Mouse (Mus musculus) T-helper 2 cell (primary cell): ENCODE measurements at regions not wholly inside any gene's neighbourhood (a gene's known extent, or its start where the extent isn't known, plus 50 kb on each side); places are given as distances from the start of the nearest gene placed in this dataset.

Source experiments
- in situ Hi-C: fragments of 300-600 bp; cut with MboI, MseI; formaldehyde crosslinking; loops from one replicate; pipeline ENCODE4 v1.15.1; 2025; ENCODE audit warnings: high pct_unique_total_duplicates

GRCm38 (mm10) chr14:58817961-58818504 is 324.7 kb downstream of the 1700129C05Rik start:
- in situ Hi-C loops: no loop called here

- in situ Hi-C loops: no loop called here
Observed at GRCm38 (mm10) chr14:58816540-58816876, 326.2 kb downstream of the 1700129C05Rik start.

- in situ Hi-C loops: no loop called here
Observed at GRCm38 (mm10) chr14:58815616-58816539, 326.8 kb downstream of the 1700129C05Rik start.

GRCm38 (mm10) chr14:58812585-58812984 is 330.1 kb downstream of the 1700129C05Rik start:
- in situ Hi-C loops: no loop called here

- in situ Hi-C loops: no loop called here
Observed at GRCm38 (mm10) chr14:58801402-58801861, 341.3 kb downstream of the 1700129C05Rik start.

GRCm38 (mm10) chr14:58788190-58788945 is 354.3 kb downstream of the 1700129C05Rik start:
- in situ Hi-C loops: no loop called here

GRCm38 (mm10) chr14:58787618-58788017 is 355.1 kb downstream of the 1700129C05Rik start:
- in situ Hi-C loops: no loop called here

GRCm38 (mm10) chr14:58786791-58787491 is 355.8 kb downstream of the 1700129C05Rik start:
- in situ Hi-C loops: no loop called here

GRCm38 (mm10) chr14:58783201-58783600 is 359.5 kb downstream of the 1700129C05Rik start:
- in situ Hi-C loops: no loop called here

GRCm38 (mm10) chr14:58780306-58780705 is 362.4 kb downstream of the 1700129C05Rik start:
- in situ Hi-C loops: no loop called here

- in situ Hi-C loops: no loop called here
Observed at GRCm38 (mm10) chr14:58778675-58779074, 364.0 kb downstream of the 1700129C05Rik start.

- in situ Hi-C loops: no loop called here
Observed at GRCm38 (mm10) chr14:58761291-58761690, 381.4 kb downstream of the 1700129C05Rik start.

GRCm38 (mm10) chr14:58759759-58760158 is 382.9 kb downstream of the 1700129C05Rik start:
- in situ Hi-C loops: no loop called here

- in situ Hi-C loops: no loop called here
Observed at GRCm38 (mm10) chr14:58753781-58754180, 388.9 kb downstream of the 1700129C05Rik start.

GRCm38 (mm10) chr14:58753136-58753535 is 389.6 kb downstream of the 1700129C05Rik start:
- in situ Hi-C loops: no loop called here

GRCm38 (mm10) chr14:58726418-58726817 is 416.3 kb downstream of the 1700129C05Rik start:
- in situ Hi-C loops: no loop called here

- in situ Hi-C loops: no loop called here
Observed at GRCm38 (mm10) chr14:58714856-58715255, 427.8 kb downstream of the 1700129C05Rik start.

GRCm38 (mm10) chr14:58709861-58710260 is 432.8 kb downstream of the 1700129C05Rik start:
- in situ Hi-C loops: no loop called here

GRCm38 (mm10) chr14:58709281-58709680 is 433.4 kb downstream of the 1700129C05Rik start:
- in situ Hi-C loops: no loop called here

- in situ Hi-C loops: no loop called here
Observed at GRCm38 (mm10) chr14:58701765-58702164, 440.9 kb downstream of the 1700129C05Rik start.

GRCm38 (mm10) chr14:58691129-58691828 is 451.4 kb downstream of the 1700129C05Rik start:
- in situ Hi-C loops: no loop called here
